Mouse (Mus musculus): Measurements from ENCODE around the gene Crtac1.

GRCm38 (mm10) chr19:42308931-42309330 is 122.7 kb downstream of the Crtac1 start:
- TF ChIP-seq MAFK (IDR thresholded peaks at IDR 0.05; ENCODE audit: insufficient read depth, low read depth, low read length) = no peak
- TF ChIP-seq CHD2 (IDR thresholded peaks at IDR 0.05; ENCODE audit: low read depth, low read length) = no peak
- TF ChIP-seq HCFC1 (IDR thresholded peaks at IDR 0.05; ENCODE audit: borderline replicate concordance, insufficient read depth, low read length) = no peak
- no peak for TF ChIP-seq ZC3H11A (IDR thresholded peaks at IDR 0.05; ENCODE audit: borderline replicate concordance, low read depth, low read length)
- no peak for TF ChIP-seq ZNF384 (IDR thresholded peaks at IDR 0.05; ENCODE audit: low read depth, low read length)

Measured in ES-E14 (cell line).